In the genomic region with DNA sequence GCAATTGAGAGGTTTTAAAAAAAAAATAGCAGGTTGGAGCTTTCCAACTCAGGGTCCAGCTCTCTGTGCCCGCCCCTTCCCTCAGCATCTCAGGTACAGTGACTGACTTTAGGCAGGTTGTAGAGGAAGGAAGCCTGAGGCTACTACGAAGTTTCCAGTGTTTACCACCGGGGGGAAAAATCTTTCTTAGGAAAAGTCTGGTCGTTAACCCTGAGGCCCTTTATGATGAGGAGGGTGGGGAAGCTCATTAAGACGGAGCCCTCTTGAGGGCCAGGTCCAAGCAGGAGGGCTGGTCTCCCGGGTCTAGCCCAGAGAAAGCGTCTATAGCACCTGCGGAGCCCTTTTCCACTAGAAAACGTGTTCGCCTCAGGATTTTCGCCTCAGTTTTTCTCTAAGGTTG, we compare ENCODE assay signal across 8 mouse cellular contexts. TPM values are rescaled to one million over a fixed set of nuclear protein-coding genes. Genes with fewer than 3 reads are reported as not detected.
DNase-seq lines count a peak whose midpoint lies in the region; ATAC-seq and TF ChIP-seq lines count a peak whose summit lies in the region.

No protein-coding gene starts in this region.

- peaks cover 22% of the 10 kb centered on the region for H3K79me2 ChIP-seq in CH12.LX (replicated peaks; ENCODE audit: control insufficient read depth, extremely low read depth, insufficient read depth, poor library complexity, severe bottlenecking)
- no peaks in the 10 kb centered on the region; the same call in 1 of the 2 replicates for H3K79me2 ChIP-seq in liver, adult 2 months (ENCODE audit: control insufficient read depth, insufficient read depth, low read length)

- no peaks in the 10 kb centered on the region for H3K27me3 ChIP-seq in heart, embryonic 10.5 days (ENCODE audit: insufficient read depth, poor library complexity, severe bottlenecking)
- H3K27me3 ChIP-seq in CH12.LX (replicated peaks): no peaks in the 10 kb centered on the region
- H3K27me3 ChIP-seq in liver, adult 2 months (ENCODE audit: control insufficient read depth, insufficient read depth, low read length): no peaks in the 10 kb centered on the region
- H3K27me3 ChIP-seq in stomach, postnatal 0 days (ENCODE audit: control insufficient read depth, insufficient read depth, low read length): no peaks in the 10 kb centered on the region

- in situ Hi-C loops in CH12.LX (cut with MboI; ENCODE audit: low pct_ligation_motif_present, low pct_unique_long_range_greater_than_20kb, low sequenced_read_pairs): loop anchor here (10.0 kb wide), 1 partner anchor 229 kb away; no protein-coding TSS in a partner anchor

- dilution Hi-C loops in CH12.LX (cut with MboI; ENCODE audit: extremely low pct_ligation_motif_present, extremely low pct_unique_long_range_greater_than_20kb, low sequenced_read_pairs): no loop called here

- H3K9me3 ChIP-seq in heart, embryonic 10.5 days: no peaks in the 10 kb centered on the region
- no peaks in the 10 kb centered on the region for H3K9me3 ChIP-seq in CH12.LX (replicated peaks; ENCODE audit: low read length)
- H3K9me3 ChIP-seq in stomach, postnatal 0 days (ENCODE audit: control insufficient read depth, low read length): no peaks in the 10 kb centered on the region

- H3K4me1 ChIP-seq in heart, embryonic 10.5 days: 0 out of 2 replicates have a peak, but pooled peaks cover 3% of the 10 kb centered on the region
- peaks cover 6 to 48% of the 10 kb centered on the region in 2 experiments for H3K4me1 ChIP-seq in CH12.LX (ENCODE audit: control insufficient read depth in 1 of 2, insufficient read depth in 2 of 2)
- H3K4me1 ChIP-seq in liver, adult 2 months (ENCODE audit: control insufficient read depth, insufficient read depth, low read length): peaks cover 6% of the 10 kb centered on the region; the same call in 1 of the 2 replicates
- H3K4me1 ChIP-seq in stomach, postnatal 0 days (replicated peaks; ENCODE audit: control insufficient read depth, insufficient read depth): no peaks in the 10 kb centered on the region

- DNase-seq in heart, embryonic 10.5 days (ENCODE audit: low spot score): no peak
- no peak for DNase-seq in heart, adult 18-20 months
- peak; percentile 50 for DNase-seq in CH12.LX (ENCODE audit: extremely low read depth)
- no peak for DNase-seq in liver, adult 2 months (ENCODE audit: extremely low read depth, low read depth, low spot score)
- DNase-seq in stomach, postnatal 0 days (ENCODE audit: low spot score): no peak
- no peak for DNase-seq in retina, postnatal 1 day
- no peak for DNase-seq in thymus, postnatal 36 days

- H3K4me3 ChIP-seq in heart, embryonic 10.5 days: peak overlapping the region; percentile 96
- peak overlapping the region; percentile 65 to 79 (median 75) for H3K4me3 ChIP-seq in CH12.LX (replicated peaks in 1 of 3; ENCODE audit: low read depth in 2 of 3, low read length in 2 of 3, poor library complexity in 1 of 3)
- H3K4me3 ChIP-seq in liver, adult 2 months (ENCODE audit: insufficient read depth, low read depth, low read length): peak overlapping the region; percentile 97
- H3K4me3 ChIP-seq in stomach, postnatal 0 days (ENCODE audit: low read depth, low read length): peak overlapping the region; percentile 84

- no peak for TF ChIP-seq POLR2A in CH12.LX (IDR thresholded peaks at IDR 0.05; ENCODE audit: low read depth, low read length)
- no peak for TF ChIP-seq POLR2A in liver, adult 2 months (IDR thresholded peaks at IDR 0.05; ENCODE audit: extremely low read depth, insufficient read depth, low read length)

- H3K4me2 ChIP-seq in CH12.LX (ENCODE audit: insufficient read depth, low read depth, poor library complexity, severe bottlenecking): peak overlapping the region; percentile 52
- H3K4me2 ChIP-seq in stomach, postnatal 0 days (replicated peaks; ENCODE audit: low read depth): peak overlapping the region; percentile 96

- no peak; the same call in 1 of the 2 replicates for TF ChIP-seq EP300 in CH12.LX (IDR thresholded peaks at IDR 0.05; ENCODE audit: low read length)
- TF ChIP-seq EP300 in stomach, postnatal 0 days (optimal IDR thresholded peaks at IDR 0.05): no peak

- WGBS in heart, embryonic 10.5 days: 1% methylated on average over 11 of the region's 11 CpGs
- WGBS in liver, adult 2 months: 1% methylated on average over 11 of the region's 11 CpGs
- WGBS in stomach, postnatal 0 days: under 1% methylated on average over 11 of the region's 11 CpGs

- peak overlapping the region; percentile 98 for H3K27ac ChIP-seq in heart, embryonic 10.5 days
- peak overlapping the region; percentile 93 for H3K27ac ChIP-seq in CH12.LX (ENCODE audit: insufficient read depth, low read depth)
- H3K27ac ChIP-seq in liver, adult 2 months (replicated peaks; ENCODE audit: insufficient read depth, low read depth, low read length): no peak overlapping the region
- peak overlapping the region; percentile 87 for H3K27ac ChIP-seq in stomach, postnatal 0 days (replicated peaks)

- H3K9ac ChIP-seq in CH12.LX (ENCODE audit: insufficient read depth, low read depth): peak overlapping the region; percentile 87
- peak overlapping the region; percentile 92 for H3K9ac ChIP-seq in liver, adult 2 months (ENCODE audit: low read depth, low read length)
- H3K9ac ChIP-seq in stomach, postnatal 0 days (ENCODE audit: low read length): peak overlapping the region; percentile 88

- no peaks in the 10 kb centered on the region for H3K36me3 ChIP-seq in heart, embryonic 10.5 days
- H3K36me3 ChIP-seq in CH12.LX (replicated peaks in 1 of 2; ENCODE audit: control insufficient read depth in 1 of 2, insufficient read depth in 1 of 2, low read length in 1 of 2): no peaks in the 10 kb centered on the region
- H3K36me3 ChIP-seq in liver, adult 2 months (ENCODE audit: control insufficient read depth, insufficient read depth, low read length): no peaks in the 10 kb centered on the region
- no peaks in the 10 kb centered on the region for H3K36me3 ChIP-seq in stomach, postnatal 0 days (ENCODE audit: control insufficient read depth, insufficient read depth, low read length)

- peak in 1 of 2 experiments; percentile 10; a peak in 1 of 4 replicates for TF ChIP-seq CTCF in CH12.LX (conservative IDR thresholded peaks at IDR 0.05 in 1 of 2, IDR thresholded peaks at IDR 0.05 in 1 of 2; ENCODE audit: low read depth in 2 of 2, low read length in 2 of 2)
- no peak for TF ChIP-seq CTCF in liver, adult 2 months (IDR thresholded peaks at IDR 0.05; ENCODE audit: low read depth, low read length)
- TF ChIP-seq CTCF in stomach, postnatal 0 days (IDR thresholded peaks at IDR 0.05; ENCODE audit: low read depth): 0 out of 2 replicates have a peak, but pooled peaks have one; percentile 9

- ATAC-seq in erythroid progenitor cell, adult 5-6 weeks (replicated peaks; ENCODE audit: low FRiP score, poor library complexity, severe bottlenecking): 0 out of 2 replicates have a peak, but pooled peaks have one; percentile 21
- ATAC-seq in stomach, postnatal 0 days (ENCODE audit: low FRiP score, low TSS enrichment): peak; percentile 48; the same call in 1 of the 2 replicates

- TF ChIP-seq RAD21 in CH12.LX (IDR thresholded peaks at IDR 0.05; ENCODE audit: low read depth, low read length): no peak

TF ChIP-seq in CH12.LX, 34 proteins besides CTCF, POLR2A, EP300 and RAD21:
- TF ChIP-seq HCFC1 (IDR thresholded peaks at IDR 0.05; ENCODE audit: low read depth, low read length): no peak
- peak; percentile 59 for TF ChIP-seq ZNF384 (IDR thresholded peaks at IDR 0.05; ENCODE audit: low read depth, low read length)
- TF ChIP-seq PAX5 (IDR thresholded peaks at IDR 0.05; ENCODE audit: low read length): no peak
- TF ChIP-seq MAX (IDR thresholded peaks at IDR 0.05; ENCODE audit: low read length): no peak
- no peak for TF ChIP-seq MAZ (IDR thresholded peaks at IDR 0.05; ENCODE audit: low read depth, low read length)
- TF ChIP-seq NELFE (IDR thresholded peaks at IDR 0.05; ENCODE audit: low read depth, low read length): no peak
- TF ChIP-seq SIN3A (IDR thresholded peaks at IDR 0.05; ENCODE audit: low read length): 0 out of 2 replicates have a peak, but pooled peaks have one; percentile 7
- TF ChIP-seq GABPA (IDR thresholded peaks at IDR 0.05; ENCODE audit: insufficient replicate concordance, low read depth, low read length): no peak
- no peak for TF ChIP-seq MYC (IDR thresholded peaks at IDR 0.05; ENCODE audit: low read depth, low read length)
- 0 out of 2 replicates have a peak, but pooled peaks have one; percentile 60 for TF ChIP-seq E2F4 (IDR thresholded peaks at IDR 0.05; ENCODE audit: insufficient replicate concordance, low read depth, low read length)
- TF ChIP-seq NRF1 (IDR thresholded peaks at IDR 0.05; ENCODE audit: low read depth, low read length): no peak
- TF ChIP-seq TBP (conservative IDR thresholded peaks at IDR 0.05; ENCODE audit: low read depth, low read length): no peak; the same call in 1 of the 2 replicates
- 0 out of 2 replicates have a peak, but pooled peaks have one; percentile 9 for TF ChIP-seq ETS1 (conservative IDR thresholded peaks at IDR 0.05; ENCODE audit: low read depth, low read length)
TF ChIP-seq in CH12.LX: peak in this region for 4.

RNA-seq across cellular contexts. Expression of gene Ssh2, which starts 0.6 kb away (rescaled TPM):
- polyA plus RNA-seq in heart, embryonic 10.5 days (2016; fragmentation: Nextera tagmentation; extraction: Ambion mirVana): 15.0 and 25.2 TPM in 2 replicates
- 10 to 100 TPM; 64.2 to 78.9 TPM for total RNA-seq in heart, adult 18-20 months (2021)
- 6.3 and 6.5 TPM in 2 replicates for total RNA-seq in CH12.LX (2012; rRNA removed)
- total RNA-seq in CH12.LX (2014; rRNA removed): 5.2 and 5.9 TPM in 2 replicates
- polyA plus RNA-seq in CH12.LX (2012; ENCODE audit: insufficient read length, low read depth): 11.4 and 14.6 TPM in 2 replicates
- 40.7 and 44.0 TPM in 2 replicates for total RNA-seq in erythroid progenitor cell, adult 5-6 weeks (2015; ENCODE audit: low replicate concordance)
- total RNA-seq in erythroid progenitor cell, adult 5-6 weeks (2017; ENCODE audit: low replicate concordance): 18.8 and 30.5 TPM in 2 replicates
- total RNA-seq in liver, adult 2 months (2014; rRNA removed): 19.8 and 20.1 TPM in 2 replicates
- polyA plus RNA-seq in liver, adult 2 months (2012; rRNA removed): 3.4 and 3.7 TPM in 2 replicates
- 3.0 and 3.5 TPM in 2 replicates for polyA plus RNA-seq in stomach, postnatal 0 days (2015; fragmentation: Nextera tagmentation; extraction: Ambion mirVana)

RNA-seq across cellular contexts. Expression of gene Efcab5, which starts 26.7 kb away (rescaled TPM):
- polyA plus RNA-seq in heart, embryonic 10.5 days (2016; fragmentation: Nextera tagmentation; extraction: Ambion mirVana): 0.28 and 0.34 TPM in 2 replicates
- under 1 TPM; 0.15 to 0.31 TPM for total RNA-seq in heart, adult 18-20 months (2021)
- total RNA-seq in CH12.LX (2012; rRNA removed) (0.29 and 0.38 TPM in 2 replicates), CH12.LX (2014; rRNA removed) (0.24 and 0.27 TPM in 2 replicates)
- 0.43 and 0.97 TPM in 2 replicates for polyA plus RNA-seq in CH12.LX (2012; ENCODE audit: insufficient read length, low read depth)
- 1.4 and 5.4 TPM in 2 replicates for total RNA-seq in erythroid progenitor cell, adult 5-6 weeks (2015; ENCODE audit: low replicate concordance)
- total RNA-seq in erythroid progenitor cell, adult 5-6 weeks (2017; ENCODE audit: low replicate concordance): 3.7 and 5.1 TPM in 2 replicates
- total RNA-seq in liver, adult 2 months (2014; rRNA removed): 0.07 and 0.09 TPM in 2 replicates
- not detected in 2 replicates for polyA plus RNA-seq in liver, adult 2 months (2012; rRNA removed)
- 0.12 and 0.15 TPM in 2 replicates for polyA plus RNA-seq in stomach, postnatal 0 days (2015; fragmentation: Nextera tagmentation; extraction: Ambion mirVana)
